Mouse (Mus musculus): ENCODE measurements around the gene Gpx2. TPM values are rescaled to one million over a fixed set of nuclear protein-coding genes. Genes with fewer than 3 reads are reported as not detected.

Gpx2 gene
- 5.4 and 6.3 TPM in 2 replicates for polyA plus RNA-seq (2012; rRNA removed)

- no peak for TF ChIP-seq POLR2A (IDR thresholded peaks at IDR 0.05; ENCODE audit: control insufficient read depth, extremely low read depth, insufficient read depth, low read length, poor library complexity)
- no peak for TF ChIP-seq CTCF (IDR thresholded peaks at IDR 0.05; ENCODE audit: borderline replicate concordance, control insufficient read depth, extremely low read depth, insufficient read depth, low read length, poor library complexity)
- Histone ChIP-seq H3K4me1 (replicated peaks; ENCODE audit: control insufficient read depth, insufficient read depth, low read length) (no peaks in the 10 kb centered on the region), H3K4me3 (ENCODE audit: control insufficient read depth, insufficient read depth, low read length) (no peak within 1 kb of the TSS), H3K36me3 (ENCODE audit: control insufficient read depth, insufficient read depth, low read length) (no peaks in the 10 kb centered on the region), H3K27ac (ENCODE audit: control insufficient read depth, insufficient read depth, low read length) (no peak within 1 kb of the TSS), H3K27me3 (ENCODE audit: control insufficient read depth, insufficient read depth, low read length) (no peaks in the 10 kb centered on the region)
- no peak for DNase-seq
- 89% methylated on average over 5 of the region's 5 CpGs for WGBS
Observed at GRCm38 (mm10) chr12:76795350-76795749, at the start of gene Gpx2. Gpx2 (minus strand) TSS chr12:76795554.

DNA sequence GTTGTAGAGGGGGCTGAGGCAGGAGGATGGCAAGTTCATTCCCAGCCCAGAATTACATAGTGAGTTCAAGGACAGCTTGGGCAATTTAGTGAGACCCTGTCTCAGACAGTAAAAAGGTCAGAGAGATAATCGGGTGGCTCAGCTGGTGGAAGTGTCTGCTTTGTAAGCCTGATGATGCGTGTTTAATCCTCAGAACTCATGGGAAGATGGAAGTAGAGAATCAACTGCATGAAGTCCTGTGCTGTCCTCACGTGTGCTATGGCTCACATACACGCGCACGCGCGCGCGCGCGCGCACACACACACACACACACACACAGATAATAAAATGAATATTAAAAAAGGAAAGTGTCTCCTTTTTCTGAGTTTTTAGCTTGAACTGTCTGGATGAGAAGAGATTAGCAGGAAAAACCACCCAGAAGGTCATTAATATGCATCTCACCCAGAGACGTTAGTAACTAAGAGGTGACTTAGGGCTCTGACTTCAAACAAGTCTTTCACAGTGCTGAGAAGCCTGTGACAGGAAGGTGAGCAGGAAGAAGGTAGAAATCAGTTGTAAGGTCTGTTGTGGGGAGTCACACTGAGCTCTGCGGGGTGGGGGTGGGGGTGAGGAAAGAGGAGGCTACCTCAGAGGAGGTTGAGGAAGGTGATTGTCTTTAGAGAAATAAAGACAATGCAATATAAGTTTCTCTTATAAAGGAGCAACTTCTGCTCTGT lies 49.1 kb upstream of the Gpx2 start:
- no peaks in the 10 kb centered on the region for H3K36me3 ChIP-seq (ENCODE audit: control insufficient read depth, insufficient read depth, low read length)
- H3K27ac ChIP-seq (ENCODE audit: control insufficient read depth, insufficient read depth, low read length) = peak overlapping the region; percentile 54; the same call in 1 of the 2 replicates
- 87% methylated on average over 15 of the region's 15 CpGs for WGBS
- no peak for DNase-seq
- H3K4me3 ChIP-seq (ENCODE audit: control insufficient read depth, insufficient read depth, low read length) = no peak overlapping the region
- no peak for TF ChIP-seq CTCF (IDR thresholded peaks at IDR 0.05; ENCODE audit: borderline replicate concordance, control insufficient read depth, extremely low read depth, insufficient read depth, low read length, poor library complexity)
- TF ChIP-seq POLR2A (IDR thresholded peaks at IDR 0.05; ENCODE audit: control insufficient read depth, extremely low read depth, insufficient read depth, low read length, poor library complexity) = no peak
- no peaks in the 10 kb centered on the region for H3K27me3 ChIP-seq (ENCODE audit: control insufficient read depth, insufficient read depth, low read length)
- peaks cover 12% of the 10 kb centered on the region for H3K4me1 ChIP-seq (replicated peaks; ENCODE audit: control insufficient read depth, insufficient read depth, low read length)

DNA sequence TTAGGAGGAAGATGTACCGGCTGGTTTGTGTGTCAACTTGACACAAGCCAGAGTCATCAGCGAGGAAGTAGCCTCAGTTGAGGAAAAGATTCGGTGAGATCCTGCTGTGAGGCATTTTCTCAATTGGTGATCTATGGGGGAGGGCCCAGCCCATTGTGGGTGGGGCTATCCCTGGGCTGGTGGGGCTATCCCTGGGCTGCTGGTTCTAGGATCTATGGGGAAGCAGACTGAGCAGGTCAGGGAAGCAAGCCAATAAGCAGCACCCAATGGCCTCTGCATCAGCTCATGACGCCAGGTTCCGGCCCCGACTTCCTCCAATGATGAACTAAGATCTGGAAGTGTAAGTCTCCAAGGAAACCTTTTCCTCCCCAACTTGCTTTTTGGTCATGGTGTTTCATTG lies 44.7 kb upstream of the Gpx2 start:
- Histone ChIP-seq H3K36me3 (ENCODE audit: control insufficient read depth, insufficient read depth, low read length) (no peaks in the 10 kb centered on the region), H3K27me3 (ENCODE audit: control insufficient read depth, insufficient read depth, low read length) (no peaks in the 10 kb centered on the region), H3K4me3 (ENCODE audit: control insufficient read depth, insufficient read depth, low read length) (no peak overlapping the region), H3K27ac (ENCODE audit: control insufficient read depth, insufficient read depth, low read length) (no peak overlapping the region), H3K4me1 (replicated peaks; ENCODE audit: control insufficient read depth, insufficient read depth, low read length) (peaks cover 8% of the 10 kb centered on the region)
- DNase-seq = no peak
- 96% methylated on average over 6 of the region's 6 CpGs for WGBS
- TF ChIP-seq CTCF (IDR thresholded peaks at IDR 0.05; ENCODE audit: borderline replicate concordance, control insufficient read depth, extremely low read depth, insufficient read depth, low read length, poor library complexity) (no peak), POLR2A (IDR thresholded peaks at IDR 0.05; ENCODE audit: control insufficient read depth, extremely low read depth, insufficient read depth, low read length, poor library complexity) (no peak)

DNA sequence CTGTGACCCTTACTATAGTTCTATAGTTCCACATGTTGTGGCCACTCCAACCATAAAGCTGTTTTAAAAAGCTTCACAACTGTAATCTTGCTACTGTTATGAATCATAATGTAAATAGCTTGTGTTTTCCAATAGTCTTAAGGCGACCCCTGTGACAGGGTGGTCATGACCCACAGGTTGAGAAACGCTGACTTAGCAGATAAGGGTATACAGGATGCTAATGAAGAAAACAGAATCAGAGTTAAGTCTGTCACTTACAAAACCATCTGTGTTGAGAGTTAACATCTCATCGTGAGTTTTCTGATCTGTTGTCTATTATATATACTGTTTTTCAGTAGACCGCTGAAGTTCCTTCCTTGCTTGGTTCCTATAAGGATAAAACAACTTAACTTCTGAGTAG lies 43.9 kb upstream of the Gpx2 start:
- Histone ChIP-seq H3K27me3 (ENCODE audit: control insufficient read depth, insufficient read depth, low read length) (no peaks in the 10 kb centered on the region), H3K27ac (ENCODE audit: control insufficient read depth, insufficient read depth, low read length) (no peak overlapping the region), H3K36me3 (ENCODE audit: control insufficient read depth, insufficient read depth, low read length) (no peaks in the 10 kb centered on the region), H3K4me1 (replicated peaks; ENCODE audit: control insufficient read depth, insufficient read depth, low read length) (peaks cover 6% of the 10 kb centered on the region), H3K4me3 (ENCODE audit: control insufficient read depth, insufficient read depth, low read length) (no peak overlapping the region)
- no peak for DNase-seq
- WGBS = 98% methylated on average over 4 of the region's 4 CpGs
- no peak for TF ChIP-seq CTCF (IDR thresholded peaks at IDR 0.05; ENCODE audit: borderline replicate concordance, control insufficient read depth, extremely low read depth, insufficient read depth, low read length, poor library complexity)
- no peak for TF ChIP-seq POLR2A (IDR thresholded peaks at IDR 0.05; ENCODE audit: control insufficient read depth, extremely low read depth, insufficient read depth, low read length, poor library complexity)

DNA sequence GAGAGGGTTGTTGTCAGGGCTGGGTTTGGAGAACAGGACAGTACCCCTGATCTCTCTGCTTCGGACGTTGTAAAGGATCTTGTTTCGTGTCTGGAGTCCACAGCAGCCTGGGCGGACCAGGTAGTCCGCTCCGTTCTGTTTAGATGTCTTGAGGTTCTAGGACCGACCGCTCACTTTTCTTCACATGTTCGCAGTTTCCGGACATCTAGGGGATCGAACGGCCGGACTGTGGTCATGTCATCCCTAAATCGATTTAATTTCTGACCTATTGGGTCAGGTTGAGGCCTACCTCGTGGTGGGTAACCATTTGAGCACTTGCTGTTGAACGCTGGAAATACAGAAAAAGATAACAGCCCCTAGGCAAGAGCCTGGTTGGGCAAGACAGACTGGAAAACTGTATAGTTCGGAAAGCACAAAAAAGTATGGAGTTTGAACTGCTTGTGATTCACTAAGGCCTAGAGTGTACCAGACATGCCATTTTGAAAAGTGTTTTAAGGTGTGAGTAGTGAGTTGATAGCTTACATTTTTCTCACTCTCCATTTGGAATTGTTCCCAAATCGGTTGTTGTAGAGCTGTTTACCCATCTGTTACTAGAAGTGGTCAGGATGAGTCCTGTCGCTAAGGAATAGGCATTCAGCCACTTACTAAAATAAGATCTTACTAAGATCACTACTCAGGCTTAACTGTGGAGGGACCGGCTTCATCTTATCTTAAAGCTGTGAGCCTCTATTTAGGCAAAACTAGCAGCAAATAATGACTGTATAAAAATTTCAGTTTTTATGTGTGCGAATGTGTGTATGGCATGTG lies 42.7 kb upstream of the Gpx2 start:
- WGBS = 12% methylated on average over 21 of the region's 21 CpGs

GRCm38 (mm10) chr12:76837101-76837843 lies 41.9 kb upstream of the Gpx2 start:
- under 1% methylated on average over 43 of the region's 43 CpGs for WGBS
- Histone ChIP-seq H3K36me3 (ENCODE audit: control insufficient read depth, insufficient read depth, low read length) (no peaks in the 10 kb centered on the region), H3K4me1 (replicated peaks; ENCODE audit: control insufficient read depth, insufficient read depth, low read length) (peaks cover 4% of the 10 kb centered on the region), H3K27ac (ENCODE audit: control insufficient read depth, insufficient read depth, low read length) (peak overlapping the region; percentile 60), H3K27me3 (ENCODE audit: control insufficient read depth, insufficient read depth, low read length) (no peaks in the 10 kb centered on the region), H3K4me3 (ENCODE audit: control insufficient read depth, insufficient read depth, low read length) (peak overlapping the region; percentile 98)
- TF ChIP-seq CTCF (IDR thresholded peaks at IDR 0.05; ENCODE audit: borderline replicate concordance, control insufficient read depth, extremely low read depth, insufficient read depth, low read length, poor library complexity) (0 out of 2 replicates have a peak, but pooled peaks have one; percentile 51), POLR2A (IDR thresholded peaks at IDR 0.05; ENCODE audit: control insufficient read depth, extremely low read depth, insufficient read depth, low read length, poor library complexity) (peak; percentile 66; the same call in 1 of the 2 replicates)
- DNase-seq = peak; percentile 99

More for the DNA sequence above, 42.7 kb upstream of the Gpx2 start:
- no peaks in the 10 kb centered on the region for H3K27me3 ChIP-seq (ENCODE audit: control insufficient read depth, insufficient read depth, low read length)
- peak overlapping the region; percentile 98 for H3K4me3 ChIP-seq (ENCODE audit: control insufficient read depth, insufficient read depth, low read length)
- H3K36me3 ChIP-seq (ENCODE audit: control insufficient read depth, insufficient read depth, low read length) = no peaks in the 10 kb centered on the region
- peaks cover 4% of the 10 kb centered on the region for H3K4me1 ChIP-seq (replicated peaks; ENCODE audit: control insufficient read depth, insufficient read depth, low read length)
- peak overlapping the region; percentile 52 for H3K27ac ChIP-seq (ENCODE audit: control insufficient read depth, insufficient read depth, low read length)
- TF ChIP-seq CTCF (IDR thresholded peaks at IDR 0.05; ENCODE audit: borderline replicate concordance, control insufficient read depth, extremely low read depth, insufficient read depth, low read length, poor library complexity) = no peak
- TF ChIP-seq POLR2A (IDR thresholded peaks at IDR 0.05; ENCODE audit: control insufficient read depth, extremely low read depth, insufficient read depth, low read length, poor library complexity) = no peak
- no peak for DNase-seq

Data from thymus, adult 2 months (tissue).